Mouse (Mus musculus) natural killer cell, adult 2 months (primary cell): ENCODE results near the gene Slc26a11.

Experiments
- DNase-seq, 2 experiments: peaks; one replicate each; pipeline ENCODE4 v3.0.0; 2022; ENCODE audit warnings: low spot score in 2 of 2

Gene Slc26a11

GRCm38 (mm10) chr11:119402501-119403160 is 47.3 kb downstream of the Slc26a11 start:
- DNase-seq, result no peak

GRCm38 (mm10) chr11:119404627-119405026 is 49.3 kb downstream of the Slc26a11 start:
- peak; percentile 39 to 54 for DNase-seq

- no peak for DNase-seq
These were observed 52.0 kb downstream of the Slc26a11 start for GRCm38 (mm10) chr11:119407381-119407780.

- DNase-seq, result no peak
These were observed 52.6 kb downstream of the Slc26a11 start for GRCm38 (mm10) chr11:119407977-119408376.

GRCm38 (mm10) chr11:119419327-119420118 is 64.2 kb downstream of the Slc26a11 start:
- peak; percentile 18 to 45 for DNase-seq

GRCm38 (mm10) chr11:119420426-119420825 is 65.1 kb downstream of the Slc26a11 start:
- DNase-seq, result no peak

- no peak for DNase-seq
These were observed 72.1 kb downstream of the Slc26a11 start for GRCm38 (mm10) chr11:119427431-119427830.

GRCm38 (mm10) chr11:119427986-119428385 is 72.6 kb downstream of the Slc26a11 start:
- no peak for DNase-seq

GRCm38 (mm10) chr11:119428649-119429136 is 73.3 kb downstream of the Slc26a11 start:
- DNase-seq, result peak; percentile 44 to 59
